Mouse (Mus musculus) thymus, postnatal 25 days (tissue): ENCODE results near the gene Dlk1.

Source experiments
- DNase-seq: peaks from one replicate; pipeline ENCODE4 v3.0.0; 2022

Dlk1 gene

GRCm38 (mm10) chr12:109452592-109452991, at the start of gene Dlk1:
Gene Dlk1 (plus strand): TSS chr12:109452823.
- no peak for DNase-seq

- DNase-seq, result no peak
Measured at GRCm38 (mm10) chr12:109402943-109403342, 49.7 kb upstream of the Dlk1 start.

- no peak for DNase-seq
Measured at GRCm38 (mm10) chr12:109403752-109404151, 48.9 kb upstream of the Dlk1 start.

- no peak for DNase-seq
Measured at GRCm38 (mm10) chr12:109406018-109406417, 46.6 kb upstream of the Dlk1 start.

- DNase-seq, result no peak
Measured at GRCm38 (mm10) chr12:109410723-109411122, 41.9 kb upstream of the Dlk1 start.

- DNase-seq, result no peak
Measured at GRCm38 (mm10) chr12:109411172-109412070, 41.2 kb upstream of the Dlk1 start.

GRCm38 (mm10) chr12:109412071-109412440, 40.6 kb upstream of the Dlk1 start:
- no peak for DNase-seq

GRCm38 (mm10) chr12:109412675-109413074, 39.9 kb upstream of the Dlk1 start:
- no peak for DNase-seq

- no peak for DNase-seq
Measured at GRCm38 (mm10) chr12:109413321-109413720, 39.3 kb upstream of the Dlk1 start.

- no peak for DNase-seq
Measured at GRCm38 (mm10) chr12:109416681-109417080, 35.9 kb upstream of the Dlk1 start.

GRCm38 (mm10) chr12:109417476-109418201, 35.0 kb upstream of the Dlk1 start:
- DNase-seq, result no peak

- no peak for DNase-seq
Measured at GRCm38 (mm10) chr12:109420006-109420405, 32.6 kb upstream of the Dlk1 start.

- no peak for DNase-seq
Measured at GRCm38 (mm10) chr12:109423163-109423562, 29.5 kb upstream of the Dlk1 start.

GRCm38 (mm10) chr12:109423716-109424429, 28.8 kb upstream of the Dlk1 start:
- DNase-seq, result no peak

- DNase-seq, result no peak
Measured at GRCm38 (mm10) chr12:109424753-109425332, 27.8 kb upstream of the Dlk1 start.

- DNase-seq, result no peak
Measured at GRCm38 (mm10) chr12:109425982-109426381, 26.6 kb upstream of the Dlk1 start.

- DNase-seq, result no peak
Measured at GRCm38 (mm10) chr12:109432475-109433130, 20.0 kb upstream of the Dlk1 start.

- DNase-seq, result peak; percentile 21
Measured at GRCm38 (mm10) chr12:109436367-109436807, 16.2 kb upstream of the Dlk1 start.

- DNase-seq, result no peak
Measured at GRCm38 (mm10) chr12:109436852-109437251, 15.8 kb upstream of the Dlk1 start.

GRCm38 (mm10) chr12:109437559-109438350, 14.9 kb upstream of the Dlk1 start:
- DNase-seq, result peak; percentile 94

- no peak for DNase-seq
Measured at GRCm38 (mm10) chr12:109438383-109438782, 14.2 kb upstream of the Dlk1 start.
